Mouse (Mus musculus) heart, embryonic 15.5 days (tissue): ENCODE results near the gene Frat2. TPM values are rescaled to one million over a fixed set of nuclear protein-coding genes. Genes with fewer than 3 reads are reported as not detected.

Source experiments
- ATAC-seq: fragments of 200-750 bp; cut with Nextera tagmentation; replicated peaks from 2 replicates; pipeline ENCODE4 v1.8.0; 2017; ENCODE audit warnings: low read depth, moderate TSS enrichment; ENCODE audit not compliant: insufficient number of reproducible peaks, insufficient read depth, low FRiP score
- H3K27ac ChIP-seq: fragments of 300-500 bp; sonication (generic); 2 replicates; pipeline ENCODE4 v1.5.1; 2015; ENCODE audit warnings: mild to moderate bottlenecking, inconsistent platforms
- H3K27me3 ChIP-seq: fragments of 300-500 bp; sonication (generic); 2 replicates; pipeline ENCODE4 v1.6.1; 2015; ENCODE audit warnings: inconsistent platforms
- H3K36me3 ChIP-seq: fragments of 300-500 bp; sonication (generic); 2 replicates; pipeline ENCODE4 v1.6.1; 2015; ENCODE audit warnings: mild to moderate bottlenecking, inconsistent platforms
- H3K4me1 ChIP-seq: fragments of 300-500 bp; sonication (generic); replicated peaks from 2 replicates; pipeline ENCODE4 v1.6.1; 2015; ENCODE audit warnings: inconsistent platforms
- H3K4me2 ChIP-seq: fragments of 300-500 bp; sonication (generic); 2 replicates; pipeline ENCODE4 v1.6.1; 2015; ENCODE audit warnings: inconsistent platforms, mild to moderate bottlenecking, moderate library complexity
- H3K4me3 ChIP-seq: fragments of 300-500 bp; sonication (generic); 2 replicates; pipeline ENCODE4 v1.5.1; 2015; ENCODE audit warnings: mild to moderate bottlenecking, inconsistent platforms
- H3K9ac ChIP-seq: fragments of 300-500 bp; sonication (generic); 2 replicates; pipeline ENCODE4 v1.6.1; 2015; ENCODE audit warnings: mild to moderate bottlenecking, inconsistent platforms
- H3K9me3 ChIP-seq: fragments of 300-500 bp; sonication (generic); replicated peaks from 2 replicates; pipeline ENCODE4 v1.6.1; 2016; ENCODE audit warnings: inconsistent platforms
- WGBS: fragments of 180-500 bp; shearing (Covaris S2); methylation state at CpG from one replicate; pipeline ENCODE4 v1.1.7; 2015; ENCODE audit warnings: mixed read lengths; 5-methylcytosine and 5-hydroxymethylcytosine counted together
- polyA plus RNA-seq: library from polyadenylated mRNA; unstranded; fragments of >200 nt; fragmentation: Nextera tagmentation; extraction: Ambion mirVana; gene quantifications from 2 replicates; pipeline ENCODE4 v1.2.1, GENCODE M21; 2015

Gene Frat2
- polyA plus RNA-seq, 1 experiment from 2014 or later: 2.2 TPM

- ATAC-seq: no peak
- H3K36me3 ChIP-seq: no peaks in the 10 kb centered on the region
- H3K4me3 ChIP-seq: peak overlapping the region; percentile 78
- 20% methylated on average over 14 of the region's 14 CpGs for WGBS
- H3K27ac ChIP-seq: no peak overlapping the region
- H3K9me3 ChIP-seq: no peaks in the 10 kb centered on the region
- 0 out of 2 replicates have a peak overlapping the region, but pooled peaks have one; percentile 14 for H3K9ac ChIP-seq
- H3K27me3 ChIP-seq: peaks cover 20% of the 10 kb centered on the region
- peak overlapping the region; percentile 96 for H3K4me2 ChIP-seq
- H3K4me1 ChIP-seq: peaks cover 24% of the 10 kb centered on the region
Observed at GRCm38 (mm10) chr19:41831718-41832391, 16.1 kb downstream of the Frat2 start.

- no peak for ATAC-seq
- Histone ChIP-seq H3K9me3 (no peaks in the 10 kb centered on the region), H3K27ac (no peak overlapping the region), H3K36me3 (no peaks in the 10 kb centered on the region), H3K27me3 (peaks cover 20% of the 10 kb centered on the region), H3K4me2 (peak overlapping the region; percentile 96), H3K4me3 (peak overlapping the region; percentile 78), H3K4me1 (peaks cover 21% of the 10 kb centered on the region), H3K9ac (peak overlapping the region; percentile 74)
- whole genome bisulfite sequencing: 1% methylated on average over 19 of the region's 19 CpGs
Observed at GRCm38 (mm10) chr19:41831101-41831570, 16.8 kb downstream of the Frat2 start.

GRCm38 (mm10) chr19:41830106-41831031 lies 17.6 kb downstream of the Frat2 start:
- peak; percentile 63 for ATAC-seq
- WGBS: under 1% methylated on average over 84 of the region's 112 CpGs
- Histone ChIP-seq H3K36me3 (no peaks in the 10 kb centered on the region), H3K27me3 (peaks cover 20% of the 10 kb centered on the region), H3K4me2 (peak overlapping the region; percentile 96), H3K9ac (peak overlapping the region; percentile 74), H3K27ac (peak overlapping the region; percentile 89), H3K4me1 (peaks cover 16% of the 10 kb centered on the region), H3K9me3 (no peaks in the 10 kb centered on the region), H3K4me3 (peak overlapping the region; percentile 78)

- Histone ChIP-seq H3K27ac (peak within 1 kb of the TSS; percentile 89), H3K27me3 (peaks cover 20% of the 10 kb centered on the region), H3K9me3 (no peaks in the 10 kb centered on the region), H3K4me2 (peak within 1 kb of the TSS; percentile 96), H3K36me3 (no peaks in the 10 kb centered on the region), H3K9ac (peak within 1 kb of the TSS; percentile 74), H3K4me3 (peak within 1 kb of the TSS; percentile 78), H3K4me1 (peaks cover 16% of the 10 kb centered on the region)
- ATAC-seq: peak; percentile 87
- WGBS: under 1% methylated on average over 39 of the region's 39 CpGs
Observed at GRCm38 (mm10) chr19:41829381-41830105, 18.4 kb downstream of the Frat2 start, which contains the start of gene Frat1. Gene Frat1 (plus strand): TSS chr19:41829970.

GRCm38 (mm10) chr19:41828941-41829340 lies 19.0 kb downstream of the Frat2 start:
- Histone ChIP-seq H3K27me3 (peaks cover 20% of the 10 kb centered on the region), H3K9ac (no peak overlapping the region), H3K4me2 (peak overlapping the region; percentile 96), H3K9me3 (no peaks in the 10 kb centered on the region), H3K27ac (no peak overlapping the region), H3K36me3 (no peaks in the 10 kb centered on the region), H3K4me1 (peaks cover 16% of the 10 kb centered on the region), H3K4me3 (peak overlapping the region; percentile 78)
- WGBS: 81% methylated on average over 3 of the region's 3 CpGs
- no peak for ATAC-seq

GRCm38 (mm10) chr19:41826529-41826928 lies 21.4 kb downstream of the Frat2 start:
- no peak for ATAC-seq
- H3K4me1 ChIP-seq: peaks cover 10% of the 10 kb centered on the region

GRCm38 (mm10) chr19:41824950-41825349 lies 23.0 kb downstream of the Frat2 start:
- H3K36me3 ChIP-seq: no peaks in the 10 kb centered on the region
- no peak overlapping the region for H3K4me3 ChIP-seq
- no peaks in the 10 kb centered on the region for H3K9me3 ChIP-seq
- ATAC-seq: no peak
- 72% methylated on average over 5 of the region's 5 CpGs for WGBS
- peaks cover 3% of the 10 kb centered on the region for H3K4me1 ChIP-seq
- H3K9ac ChIP-seq: no peak overlapping the region
- no peak overlapping the region for H3K4me2 ChIP-seq
- H3K27ac ChIP-seq: no peak overlapping the region
- H3K27me3 ChIP-seq: 0 out of 2 replicates have a peak, but pooled peaks cover 4% of the 10 kb centered on the region

More at GRCm38 (mm10) chr19:41826529-41826928, 21.4 kb downstream of the Frat2 start:
- WGBS: 85% methylated on average over 3 of the region's 3 CpGs
- H3K9ac ChIP-seq: no peak overlapping the region
- H3K36me3 ChIP-seq: no peaks in the 10 kb centered on the region
- H3K4me3 ChIP-seq: no peak overlapping the region
- no peak overlapping the region for H3K27ac ChIP-seq
- peaks cover 5% of the 10 kb centered on the region for H3K27me3 ChIP-seq
- H3K9me3 ChIP-seq: no peaks in the 10 kb centered on the region
- H3K4me2 ChIP-seq: no peak overlapping the region

GRCm38 (mm10) chr19:41822589-41822988 lies 25.3 kb downstream of the Frat2 start:
- Histone ChIP-seq H3K9ac (no peak overlapping the region), H3K4me2 (no peak overlapping the region), H3K36me3 (no peaks in the 10 kb centered on the region), H3K9me3 (no peaks in the 10 kb centered on the region), H3K27me3 (no peaks in the 10 kb centered on the region), H3K4me1 (peaks cover 2% of the 10 kb centered on the region; the same call in 1 of the 2 replicates), H3K27ac (no peak overlapping the region), H3K4me3 (no peak overlapping the region)
- WGBS: 72% methylated on average over 1 of the region's 1 CpGs
- no peak for ATAC-seq

- Histone ChIP-seq H3K4me1 (peaks cover 9% of the 10 kb centered on the region), H3K4me2 (no peak overlapping the region), H3K36me3 (no peaks in the 10 kb centered on the region), H3K27ac (no peak overlapping the region), H3K9ac (no peak overlapping the region), H3K27me3 (no peaks in the 10 kb centered on the region), H3K4me3 (no peak overlapping the region), H3K9me3 (no peaks in the 10 kb centered on the region)
- WGBS: 28% methylated on average over 5 of the region's 5 CpGs
- ATAC-seq: no peak
Observed at GRCm38 (mm10) chr19:41821436-41821835, 26.5 kb downstream of the Frat2 start.

GRCm38 (mm10) chr19:41818749-41819148 lies 29.2 kb downstream of the Frat2 start:
- Histone ChIP-seq H3K9ac (no peak overlapping the region), H3K36me3 (no peaks in the 10 kb centered on the region), H3K4me2 (no peak overlapping the region), H3K4me1 (peaks cover 9% of the 10 kb centered on the region), H3K27ac (no peak overlapping the region), H3K9me3 (no peaks in the 10 kb centered on the region), H3K27me3 (no peaks in the 10 kb centered on the region), H3K4me3 (no peak overlapping the region)
- WGBS: 74% methylated on average over 4 of the region's 4 CpGs
- no peak for ATAC-seq

- Histone ChIP-seq H3K36me3 (no peaks in the 10 kb centered on the region), H3K27ac (peak overlapping the region; percentile 24), H3K27me3 (no peaks in the 10 kb centered on the region), H3K4me1 (peaks cover 9% of the 10 kb centered on the region), H3K4me2 (no peak overlapping the region), H3K9me3 (no peaks in the 10 kb centered on the region), H3K4me3 (no peak overlapping the region), H3K9ac (no peak overlapping the region)
- ATAC-seq: no peak
- WGBS: 33% methylated on average over 10 of the region's 10 CpGs
Observed at GRCm38 (mm10) chr19:41817325-41817724, 30.6 kb downstream of the Frat2 start.
